Mouse (Mus musculus) Patski (cell line): ENCODE measurements at regions not wholly inside any gene's neighbourhood (a gene's known extent, or its start where the extent isn't known, plus 50 kb on each side); places are given as distances from the start of the nearest gene placed in this dataset.

Experiments used
- ATAC-seq: fragments of 100-300 bp; one replicate; pipeline ENCODE4 v1.8.0; 2021
- CTCF ChIA-PET: fragments of 350-600 bp; sonication (Branson Sonifier 250); formaldehyde crosslinking; loops from one replicate; lab custom pipeline; 2022; ENCODE audit warnings: inconsistent platforms; lab: Charles Lee
- POLR2A ChIA-PET: fragments of 350-600 bp; sonication (Branson Sonifier 250); formaldehyde crosslinking; loops from one replicate; lab custom pipeline; 2022; ENCODE audit warnings: antibody characterized with exemption, inconsistent platforms; lab: Charles Lee
- DNase-seq: peaks from one replicate; pipeline ENCODE4 v3.0.0-alpha.2; 2011; ENCODE audit warnings: low read depth, low spot score
- H3K27me3 ChIP-seq: fragments of 371-371 bp; one replicate; pipeline ENCODE4 v1.5.1; 2021
- CTCF ChIP-seq: fragments of 100-300 bp; IDR thresholded peaks from one replicate; pipeline ENCODE4 v1.5.1; 2021
- in situ Hi-C: fragments of 300-500 bp; cut with MboI; formaldehyde crosslinking; loops from 3 replicates; pipeline ENCODE4 v1.11.1; 2018; ENCODE audit warnings: low pct_unique_long_range_greater_than_20kb, mixed read lengths

- in situ Hi-C loops, result no loop called here
- peaks cover 4% of the 10 kb centered on the region for H3K27me3 ChIP-seq
- DNase-seq (no peak), ATAC-seq (no peak)
- POLR2A ChIA-PET, result no interaction called here
- TF ChIP-seq CTCF, result no peak
- CTCF ChIA-PET, result no interaction called here
These were observed 266.7 kb downstream of the Mroh4 start for GRCm38 (mm10) chr15:74369461-74369860.

DNA sequence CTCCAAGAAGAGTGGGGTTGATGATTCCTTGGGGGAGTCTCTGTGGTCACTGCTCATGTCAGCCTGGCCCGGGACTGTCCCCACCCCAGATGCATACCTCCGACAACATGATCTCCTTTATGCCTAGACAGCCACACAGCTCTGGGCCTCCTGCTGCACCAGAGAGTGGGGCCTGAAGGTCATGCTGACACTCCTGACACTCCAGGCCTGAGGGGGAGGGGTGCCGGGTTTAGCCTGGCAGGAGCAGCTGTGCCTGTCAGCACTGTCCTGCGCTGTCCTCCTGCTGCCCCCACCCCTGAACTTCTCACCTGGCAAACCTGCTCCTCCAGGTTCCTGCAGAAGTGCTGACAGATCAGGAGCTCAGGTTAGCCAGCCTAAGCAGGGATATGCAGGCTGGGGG, 288.2 kb downstream of the Mroh4 start:
- POLR2A ChIA-PET, result no interaction called here
- ATAC-seq, result no peak
- TF ChIP-seq CTCF, result no peak
- no peak for DNase-seq
- H3K27me3 ChIP-seq, result peaks cover 4% of the 10 kb centered on the region
- in situ Hi-C loops, result no loop called here
- CTCF ChIA-PET, result no interaction called here

DNA sequence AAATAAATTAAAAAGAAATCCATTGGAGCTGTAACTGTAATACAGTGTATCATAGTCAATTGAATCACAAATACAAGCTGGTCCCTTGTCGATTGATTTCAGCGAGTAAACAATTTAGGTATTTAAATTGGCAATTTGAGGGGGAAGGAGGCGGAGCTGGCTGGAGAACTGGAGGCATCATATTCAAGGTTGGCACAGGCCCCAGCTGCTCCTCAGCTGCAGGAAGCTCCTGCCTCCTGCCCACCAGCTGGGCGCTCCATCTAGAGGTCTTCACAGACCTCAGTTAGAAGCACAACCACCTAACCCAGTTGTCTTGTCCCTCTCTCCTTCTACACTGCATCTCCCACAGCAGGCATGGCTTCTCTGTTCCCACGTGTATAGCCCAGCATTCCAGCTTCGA, 292.6 kb downstream of the Mroh4 start:
- ChIA-PET CTCF (no interaction called here), POLR2A (no interaction called here)
- H3K27me3 ChIP-seq, result peaks cover 4% of the 10 kb centered on the region
- ATAC-seq (no peak), DNase-seq (no peak)
- no peak for TF ChIP-seq CTCF
- in situ Hi-C loops, result no loop called here

GRCm38 (mm10) chr15:74333846-74334245, 302.3 kb downstream of the Mroh4 start:
- ATAC-seq (no peak), DNase-seq (no peak)
- ChIA-PET CTCF (no interaction called here), POLR2A (no interaction called here)
- in situ Hi-C loops, result no loop called here
- no peaks in the 10 kb centered on the region for H3K27me3 ChIP-seq
- no peak for TF ChIP-seq CTCF

GRCm38 (mm10) chr15:74330131-74330530, 306.0 kb downstream of the Mroh4 start:
- ATAC-seq (no peak), DNase-seq (no peak)
- POLR2A ChIA-PET, result no interaction called here
- CTCF ChIA-PET, result no interaction called here
- in situ Hi-C loops, result no loop called here
- H3K27me3 ChIP-seq, result peaks cover 3% of the 10 kb centered on the region
- no peak for TF ChIP-seq CTCF

DNA sequence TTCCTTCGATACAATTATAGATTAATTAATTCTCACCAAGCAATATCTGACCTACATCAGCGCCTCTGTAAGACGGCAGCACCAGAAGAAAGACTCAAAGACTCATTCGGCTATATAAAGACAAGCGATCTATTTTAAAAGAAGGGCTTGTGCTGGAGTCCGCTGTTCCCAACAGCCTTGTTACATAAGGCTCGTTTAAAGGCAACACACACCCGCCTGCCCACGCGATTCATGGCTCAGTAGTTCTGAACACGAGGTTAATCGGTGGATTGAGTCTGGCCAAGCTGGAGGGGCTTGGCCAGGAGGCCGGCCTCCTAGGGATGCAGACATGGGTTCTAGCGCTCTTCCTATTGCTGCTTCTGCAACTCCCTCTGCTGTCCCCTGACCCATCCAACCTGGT, 306.9 kb downstream of the Mroh4 start:
- ChIA-PET CTCF (no interaction called here), POLR2A (no interaction called here)
- no peak for ATAC-seq

DNA sequence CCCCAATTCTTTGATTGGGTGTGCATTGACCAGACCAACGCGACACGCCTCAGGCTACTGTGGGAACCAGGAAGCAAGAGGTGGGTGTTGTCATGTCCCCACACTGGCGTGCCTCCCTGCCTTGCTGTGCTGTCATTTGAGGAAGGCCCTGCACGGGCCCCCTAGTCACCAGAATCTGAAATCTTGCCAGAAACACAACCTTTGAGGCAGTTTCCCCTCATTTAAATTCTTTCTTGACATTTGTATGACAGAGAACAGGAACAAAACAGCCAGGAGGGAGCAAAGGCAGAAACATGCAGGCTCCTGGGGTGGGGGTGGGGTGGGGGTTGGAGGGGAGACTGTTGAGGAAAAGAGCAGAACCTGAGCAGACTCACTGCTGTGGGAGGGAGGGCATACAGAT, 309.5 kb downstream of the Mroh4 start:
- CTCF ChIA-PET, result no interaction called here
- ATAC-seq (no peak), DNase-seq (no peak)
- in situ Hi-C loops, result no loop called here
- POLR2A ChIA-PET, result no interaction called here
- TF ChIP-seq CTCF, result no peak
- peaks cover 7% of the 10 kb centered on the region for H3K27me3 ChIP-seq

More for the DNA sequence above, 306.9 kb downstream of the Mroh4 start:
- TF ChIP-seq CTCF, result no peak
- H3K27me3 ChIP-seq, result peaks cover 7% of the 10 kb centered on the region
- in situ Hi-C loops, result no loop called here
- DNase-seq, result no peak

- DNase-seq, result no peak
- CTCF ChIA-PET, result no interaction called here
- ATAC-seq, result no peak
- POLR2A ChIA-PET, result no interaction called here
- in situ Hi-C loops, result no loop called here
- peaks cover 7% of the 10 kb centered on the region for H3K27me3 ChIP-seq
- TF ChIP-seq CTCF, result no peak
These were observed 310.6 kb downstream of the Mroh4 start for GRCm38 (mm10) chr15:74325543-74325942.

DNA sequence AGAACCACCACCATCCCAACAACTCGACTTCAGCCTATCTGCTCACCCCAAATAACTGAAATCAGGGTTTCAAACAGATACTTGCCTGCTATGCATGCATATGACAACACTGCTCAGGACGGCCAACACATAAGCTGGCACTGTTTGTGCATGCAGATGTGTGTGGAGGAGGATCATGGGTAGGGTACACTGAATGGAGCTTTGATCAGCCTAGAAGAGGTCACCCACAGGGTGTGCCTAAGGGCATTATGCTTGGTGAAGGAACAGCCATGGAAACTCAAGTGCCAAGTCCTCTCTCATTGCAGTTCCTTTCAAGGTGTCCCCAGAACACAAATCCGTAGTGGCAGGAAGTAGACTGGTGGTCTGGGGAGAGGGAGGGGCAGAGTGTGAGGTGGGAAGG, 316.7 kb downstream of the Mroh4 start:
- ChIA-PET POLR2A (no interaction called here), CTCF (no interaction called here)
- in situ Hi-C loops, result no loop called here
- no peak for TF ChIP-seq CTCF
- no peak for DNase-seq
- H3K27me3 ChIP-seq, result no peaks in the 10 kb centered on the region
- no peak for ATAC-seq

DNA sequence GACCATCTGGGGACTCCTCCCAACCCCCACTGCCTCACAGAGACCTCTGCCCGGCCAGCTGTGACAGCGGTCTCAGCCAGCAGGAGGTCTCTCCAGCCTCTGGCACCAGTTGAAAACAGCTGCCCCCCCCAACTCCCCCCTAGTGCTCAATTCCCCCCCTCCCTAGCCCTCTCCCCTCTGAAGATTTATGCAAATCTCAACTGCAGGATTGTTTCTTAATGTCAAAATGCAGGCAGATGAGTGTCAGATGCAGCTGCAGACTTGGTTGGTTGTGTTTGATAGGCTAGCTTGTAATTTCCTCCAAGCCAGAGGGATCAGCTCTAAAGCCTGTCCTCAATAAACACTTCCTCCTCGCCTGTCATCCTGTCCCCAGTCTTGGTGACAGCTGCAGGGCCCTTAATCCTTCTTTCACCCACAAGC, 317.7 kb downstream of the Mroh4 start:
- POLR2A ChIA-PET, result no interaction called here

DNA sequence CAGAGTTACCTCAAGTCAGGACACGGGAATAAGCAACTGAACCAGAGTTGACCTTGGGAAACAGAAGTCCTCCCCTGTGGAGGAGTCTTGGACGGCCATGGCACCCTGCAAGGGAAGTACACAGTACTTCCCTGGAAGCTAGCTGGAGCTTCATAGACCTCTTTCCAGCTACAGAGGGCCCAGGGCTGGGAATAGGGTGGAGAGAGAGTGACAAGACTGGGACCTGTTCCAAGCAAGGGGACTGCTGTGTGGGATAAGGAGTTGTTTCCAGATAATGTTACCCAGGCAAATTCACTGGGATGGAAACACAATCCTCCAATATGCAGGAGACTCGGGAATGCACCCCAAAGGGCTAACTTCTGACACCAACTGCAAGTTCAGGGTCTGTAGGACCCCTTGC, 325.1 kb downstream of the Mroh4 start:
- DNase-seq (no peak), ATAC-seq (no peak)
- in situ Hi-C loops, result no loop called here
- POLR2A ChIA-PET, result no interaction called here
- TF ChIP-seq CTCF, result no peak
- CTCF ChIA-PET, result interaction anchor here (0.7 kb wide), 1 partner anchor 11 kb away, joined by 3 read pairs; no protein-coding TSS in a partner anchor
- no peaks in the 10 kb centered on the region for H3K27me3 ChIP-seq

More for the DNA sequence above, 317.7 kb downstream of the Mroh4 start:
- CTCF ChIA-PET, result no interaction called here
- in situ Hi-C loops, result no loop called here
- H3K27me3 ChIP-seq, result no peaks in the 10 kb centered on the region
- DNase-seq, result no peak
- TF ChIP-seq CTCF, result no peak
- ATAC-seq, result no peak

GRCm38 (mm10) chr15:74306543-74306942, 329.6 kb downstream of the Mroh4 start:
- in situ Hi-C loops, result no loop called here
- ChIA-PET POLR2A (no interaction called here), CTCF (no interaction called here)
- ATAC-seq (no peak), DNase-seq (no peak)
- no peaks in the 10 kb centered on the region for H3K27me3 ChIP-seq
- TF ChIP-seq CTCF, result no peak
